In the genomic region with DNA sequence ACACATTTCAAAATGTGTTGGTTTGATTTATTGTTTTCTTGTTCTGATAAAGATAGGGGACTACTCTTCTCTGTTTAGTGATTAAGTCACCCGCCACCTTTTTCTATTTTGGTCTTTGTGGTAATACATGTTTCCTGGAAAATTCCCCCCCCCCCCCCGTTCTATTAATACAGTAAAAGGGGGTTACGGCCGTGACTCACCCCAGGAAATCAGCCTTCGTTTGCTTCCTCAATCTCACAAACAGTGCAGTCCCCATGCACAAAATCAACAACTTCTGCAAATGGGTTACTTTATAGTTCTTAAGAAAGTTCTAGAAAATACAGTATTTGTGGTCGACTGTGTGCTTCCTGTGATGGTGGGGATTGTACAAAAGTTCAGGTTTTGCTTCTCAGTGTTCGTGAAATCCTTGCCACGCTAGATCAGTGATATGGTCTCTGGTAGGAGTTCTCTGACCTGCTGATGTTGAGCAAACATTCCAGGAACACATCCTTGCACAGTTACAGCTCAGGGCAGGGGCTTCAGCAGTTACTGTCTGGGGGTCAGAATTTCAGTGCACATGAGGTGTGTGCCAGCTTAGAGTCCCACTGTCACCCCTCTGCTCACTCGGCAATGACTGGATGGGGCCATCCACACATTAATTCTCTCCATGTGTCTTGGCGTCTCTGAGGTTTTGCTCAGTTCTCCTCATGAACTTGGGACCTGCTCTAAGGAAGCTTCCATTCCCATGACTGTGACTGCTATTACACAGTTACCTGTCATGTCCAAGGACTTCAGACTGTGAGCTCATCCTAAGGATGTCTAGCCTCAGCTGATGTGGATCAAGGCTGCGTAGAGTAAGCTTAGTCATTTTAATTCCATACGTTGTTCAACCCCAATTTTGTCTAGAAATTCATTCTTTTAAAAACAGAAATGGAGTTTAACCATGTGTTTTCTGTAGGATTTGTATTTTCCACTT, we compare ENCODE assay signal across 13 mouse cellular contexts.
DNase-seq lines count a peak whose midpoint lies in the region; ATAC-seq and TF ChIP-seq lines count a peak whose summit lies in the region.
"Had no signal": no experiment of that assay in that cellular context is flagged by ENCODE, and none has a peak within 500 bp of the region (broad histone marks: within the 10 kb centered on the region; RNA-seq: fewer than 3 reads in every experiment).

No protein-coding gene starts in this region.

- H3K27ac ChIP-seq in bone marrow macrophage, adult 2 months (ENCODE audit: insufficient read depth, low read depth, low read length): peak overlapping the region; percentile 82
- H3K27ac ChIP-seq in liver, postnatal 0 days (ENCODE audit: low read depth): peak overlapping the region; percentile 64
- H3K27ac ChIP-seq: stomach, embryonic 15.5 days had no signal

- H3K4me1 ChIP-seq in bone marrow macrophage, adult 2 months (ENCODE audit: control insufficient read depth, insufficient read depth, low read length): peaks cover 53% of the 10 kb centered on the region
- peaks cover 9% of the 10 kb centered on the region for H3K4me1 ChIP-seq in liver, postnatal 0 days (ENCODE audit: insufficient read depth)
- H3K4me1 ChIP-seq: stomach, embryonic 15.5 days had no signal

- peak; percentile 58; the same call in 1 of the 2 replicates for ATAC-seq in liver, postnatal 0 days
- ATAC-seq: forebrain, embryonic 14.5 days; Patski had no signal

- no peaks in the 10 kb centered on the region for H3K27me3 ChIP-seq in liver, postnatal 0 days (ENCODE audit: insufficient read depth, low read length)
- H3K27me3 ChIP-seq: Patski; stomach, embryonic 15.5 days had no signal

- 32% methylated on average over 12 of the region's 12 CpGs for WGBS in liver, postnatal 0 days (ENCODE audit: insufficient replicate concordance)

- TF ChIP-seq CTCF in bone marrow macrophage, adult 2 months (IDR thresholded peaks at IDR 0.05; ENCODE audit: low read depth, low read length): no peak
- no peak for TF ChIP-seq CTCF in liver, postnatal 0 days (IDR thresholded peaks at IDR 0.05; ENCODE audit: low read depth)

- H3K9me3 ChIP-seq in liver, postnatal 0 days (ENCODE audit: low read length): no peaks in the 10 kb centered on the region
- H3K9me3 ChIP-seq: stomach, embryonic 15.5 days had no signal

- H3K9ac ChIP-seq in liver, postnatal 0 days (replicated peaks): no peak overlapping the region
- H3K9ac ChIP-seq: stomach, embryonic 15.5 days had no signal

- H3K4me2 ChIP-seq in liver, postnatal 0 days (ENCODE audit: low read depth, low read length): no peak overlapping the region
- H3K4me2 ChIP-seq: stomach, embryonic 15.5 days had no signal

- peak; percentile 76 for TF ChIP-seq EP300 in liver, postnatal 0 days (IDR thresholded peaks at IDR 0.05; ENCODE audit: low read depth)

- TF ChIP-seq POLR2A in bone marrow macrophage, adult 2 months (IDR thresholded peaks at IDR 0.05; ENCODE audit: borderline replicate concordance, low read depth, low read length): no peak

- H3K4me3 ChIP-seq in bone marrow macrophage, adult 2 months (ENCODE audit: insufficient read depth, low read length): peak overlapping the region; percentile 6; the same call in 1 of the 2 replicates
- no peak overlapping the region for H3K4me3 ChIP-seq in liver, postnatal 0 days (ENCODE audit: low read depth, low read length)
- H3K4me3 ChIP-seq: stomach, embryonic 15.5 days had no signal

- H3K36me3 ChIP-seq in liver, postnatal 0 days (replicated peaks; ENCODE audit: insufficient read depth, low read length): no peaks in the 10 kb centered on the region
- H3K36me3 ChIP-seq: stomach, embryonic 15.5 days had no signal

- DNase-seq in lung, postnatal 10 days: peak; percentile 9
- no peak for DNase-seq in lung, postnatal 4 days
- peak; percentile 30 for DNase-seq in liver, postnatal 0 days
- peak; percentile 14 to 28 for DNase-seq in spleen, postnatal 10 days (ENCODE audit: low spot score in 2 of 2)
- DNase-seq in layer of hippocampus, adult 11-12 months (ENCODE audit: low spot score): no peak
- no peak for DNase-seq in gastrocnemius, postnatal 4 days (ENCODE audit: low spot score in 2 of 2)
- DNase-seq in frontal cortex, postnatal 36 days (ENCODE audit: low spot score in 2 of 2): no peak
- DNase-seq: gastrocnemius, postnatal 36 days; kidney, adult 8-10 months had no signal

Comparison
In these comparisons a context has a peak if more than half of its experiments do, and no peak if none do; other contexts are left out.
1. DNase-seq: peak in lung, postnatal 10 days (single experiment), liver, postnatal 0 days (single experiment) and spleen, postnatal 10 days (2 of 2); none in lung, postnatal 4 days (0 of 2), layer of hippocampus, adult 11-12 months (single experiment), gastrocnemius, postnatal 4 days (0 of 2) and frontal cortex, postnatal 36 days (0 of 2).